Mouse (Mus musculus) limb, embryonic 11.5 days (tissue): ENCODE data around the gene Ppp2r5c. TPM values are rescaled to one million over a fixed set of nuclear protein-coding genes. Genes with fewer than 3 reads are reported as not detected.

Experiments
- ATAC-seq: fragments of 200-750 bp; cut with Nextera tagmentation; 2 replicates; pipeline ENCODE4 v1.8.0; 2017; ENCODE audit warnings: low read depth; ENCODE audit not compliant: insufficient number of reproducible peaks, low FRiP score, low TSS enrichment
- DNase-seq: peaks from one replicate; pipeline ENCODE4 v3.0.0-alpha.2; 2015; ENCODE audit warnings: low spot score
- H3K27ac ChIP-seq: fragments of 300-500 bp; sonication (generic); replicated peaks from 2 replicates; pipeline ENCODE4 v1.5.1; 2014; ENCODE audit warnings: low read depth, mild to moderate bottlenecking, low read length
- H3K27me3 ChIP-seq: fragments of 300-500 bp; sonication (generic); 2 replicates; pipeline ENCODE4 v1.6.1; 2014; ENCODE audit warnings: mild to moderate bottlenecking, low read length, mixed read lengths; ENCODE audit not compliant: control insufficient read depth, insufficient read depth
- H3K36me3 ChIP-seq: fragments of 300-500 bp; sonication (generic); 2 replicates; pipeline ENCODE4 v1.6.1; 2014; ENCODE audit warnings: mild to moderate bottlenecking, low read length, moderate library complexity, mixed read lengths; ENCODE audit not compliant: control insufficient read depth, insufficient read depth
- H3K4me1 ChIP-seq: fragments of 300-500 bp; sonication (generic); 2 replicates; pipeline ENCODE4 v1.6.1; 2014; ENCODE audit warnings: low read length, mixed read lengths; ENCODE audit not compliant: control insufficient read depth, insufficient read depth
- H3K4me2 ChIP-seq: fragments of 300-500 bp; sonication (generic); 2 replicates; pipeline ENCODE4 v1.6.1; 2014; ENCODE audit warnings: low read depth, mild to moderate bottlenecking, moderate library complexity; ENCODE audit not compliant: severe bottlenecking
- H3K4me3 ChIP-seq: fragments of 300-500 bp; sonication (generic); 2 replicates; pipeline ENCODE4 v1.5.1; 2014; ENCODE audit warnings: low read depth, low read length
- H3K9ac ChIP-seq: fragments of 300-500 bp; sonication (generic); 2 replicates; pipeline ENCODE4 v1.6.1; 2014; ENCODE audit warnings: mild to moderate bottlenecking, low read length
- H3K9me3 ChIP-seq: fragments of 300-500 bp; sonication (generic); 2 replicates; pipeline ENCODE4 v1.6.1; 2016; ENCODE audit warnings: low read length; ENCODE audit not compliant: control insufficient read depth
- WGBS: fragments of 180-500 bp; shearing (Covaris S2); extraction: QIAGEN DNeasy Blood & Tissue Kit; methylation state at CpG from one replicate; pipeline ENCODE4 v1.1.7; 2014; 5-methylcytosine and 5-hydroxymethylcytosine counted together
- polyA plus RNA-seq: library from polyadenylated mRNA; unstranded; fragments of >200 nt; fragmentation: Nextera tagmentation; extraction: Ambion mirVana; gene quantifications from 2 replicates; pipeline ENCODE4 v1.2.1, GENCODE M21; 2014

Gene Ppp2r5c
- polyA plus RNA-seq, 1 experiment from 2014 or later = 158 TPM

DNA sequence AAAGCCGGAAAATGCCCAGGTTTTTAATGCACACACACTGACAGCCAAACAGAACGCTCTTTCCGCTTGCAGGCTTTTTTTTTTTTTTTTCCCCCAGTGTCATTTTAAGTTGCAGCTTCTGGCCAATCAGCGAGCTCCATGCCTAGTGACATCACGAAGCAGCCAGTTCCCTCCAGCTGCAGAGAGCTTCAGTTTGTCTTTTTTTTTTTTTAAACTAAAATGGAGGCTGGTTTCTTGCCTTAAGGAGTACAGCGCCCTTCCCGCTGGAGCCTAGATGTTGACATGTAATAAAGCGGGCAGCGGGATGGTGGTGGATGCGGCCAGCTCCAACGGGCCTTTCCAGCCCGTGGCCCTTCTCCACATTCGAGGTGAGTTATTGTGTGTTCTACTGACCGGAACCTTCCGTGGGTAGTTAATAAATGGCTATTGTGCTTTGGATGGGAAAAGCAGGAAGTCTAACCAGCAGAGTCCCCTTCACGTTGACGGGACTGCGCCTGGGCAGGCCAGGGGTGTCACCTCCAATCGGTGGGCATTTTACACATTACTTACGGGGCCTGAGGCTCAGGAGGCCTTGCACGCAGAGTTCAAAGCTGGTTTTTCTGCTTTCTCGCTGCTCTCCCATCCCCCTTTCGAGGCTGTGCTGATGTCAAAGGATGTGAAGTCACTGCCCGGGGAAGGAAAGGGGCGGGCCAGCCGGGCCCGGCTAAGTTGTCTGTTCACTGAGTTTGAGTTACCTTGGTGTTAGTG is 38.8 kb downstream of the Ppp2r5c start:
- H3K36me3 ChIP-seq = peaks cover 2% of the 10 kb centered on the region; the same call in 1 of the 2 replicates
- WGBS = under 1% methylated on average over 27 of the region's 27 CpGs
- H3K27ac ChIP-seq = peak overlapping the region; percentile 94
- peak; percentile 86 for DNase-seq
- H3K4me2 ChIP-seq = peak overlapping the region; percentile 71
- peaks cover 9% of the 10 kb centered on the region for H3K4me1 ChIP-seq
- no peaks in the 10 kb centered on the region for H3K27me3 ChIP-seq
- peak overlapping the region; percentile 72 for H3K9ac ChIP-seq
- H3K9me3 ChIP-seq = no peaks in the 10 kb centered on the region
- ATAC-seq = peak; percentile 84
- H3K4me3 ChIP-seq = peak overlapping the region; percentile 62

DNA sequence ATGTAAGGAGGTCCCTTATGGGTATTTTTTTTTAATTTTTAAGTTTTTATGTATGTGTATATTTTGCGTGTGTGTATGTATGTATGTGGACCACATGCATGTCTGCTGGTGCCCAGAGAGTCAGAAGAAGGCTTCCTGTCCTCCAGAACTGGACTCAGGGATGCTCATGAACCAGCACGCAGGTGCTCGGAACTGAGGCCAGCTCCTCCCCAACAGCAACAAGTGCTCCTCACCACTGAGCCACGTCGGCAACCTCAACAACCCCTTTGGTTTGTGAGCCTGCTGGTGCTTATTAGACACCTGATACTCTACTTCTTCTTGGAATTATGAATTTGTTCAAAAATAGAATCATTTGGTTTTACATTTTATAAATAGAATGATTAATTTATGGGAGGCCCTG is 39.9 kb downstream of the Ppp2r5c start:
- Histone ChIP-seq H3K9me3 (no peaks in the 10 kb centered on the region), H3K4me1 (peaks cover 9% of the 10 kb centered on the region), H3K9ac (peak overlapping the region; percentile 72; the same call in 1 of the 2 replicates), H3K4me3 (peak overlapping the region; percentile 62), H3K4me2 (peak overlapping the region; percentile 71), H3K36me3 (peaks cover 2% of the 10 kb centered on the region; the same call in 1 of the 2 replicates), H3K27me3 (no peaks in the 10 kb centered on the region), H3K27ac (no peak overlapping the region)
- WGBS = 87% methylated on average over 5 of the region's 5 CpGs
- DNase-seq (no peak), ATAC-seq (no peak)

DNA sequence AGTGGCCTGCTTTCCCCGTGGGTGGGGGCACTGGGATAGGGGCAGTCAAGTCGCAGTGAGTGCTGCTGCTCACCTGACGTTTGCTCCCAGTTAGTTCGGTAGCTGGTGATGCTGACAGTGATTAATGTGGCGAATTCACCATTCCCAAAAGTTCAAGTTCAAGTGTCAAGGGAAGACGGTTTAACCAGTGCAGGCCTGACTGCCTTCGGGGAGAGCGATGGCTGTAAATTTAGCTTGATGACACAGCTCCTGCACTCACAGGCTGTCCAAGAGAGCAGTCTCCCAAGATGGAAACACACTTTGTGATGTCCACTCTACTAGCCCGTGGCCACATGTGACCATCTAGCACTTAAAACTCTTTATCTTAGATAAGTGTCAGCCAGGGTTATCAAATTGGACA is 41.1 kb downstream of the Ppp2r5c start:
- Histone ChIP-seq H3K4me3 (no peak overlapping the region), H3K4me2 (no peak overlapping the region), H3K4me1 (peaks cover 9% of the 10 kb centered on the region), H3K27ac (no peak overlapping the region), H3K36me3 (peaks cover 2% of the 10 kb centered on the region; the same call in 1 of the 2 replicates), H3K9ac (no peak overlapping the region), H3K27me3 (no peaks in the 10 kb centered on the region), H3K9me3 (no peaks in the 10 kb centered on the region)
- no peak for DNase-seq
- WGBS = 66% methylated on average over 9 of the region's 9 CpGs
- no peak for ATAC-seq

DNA sequence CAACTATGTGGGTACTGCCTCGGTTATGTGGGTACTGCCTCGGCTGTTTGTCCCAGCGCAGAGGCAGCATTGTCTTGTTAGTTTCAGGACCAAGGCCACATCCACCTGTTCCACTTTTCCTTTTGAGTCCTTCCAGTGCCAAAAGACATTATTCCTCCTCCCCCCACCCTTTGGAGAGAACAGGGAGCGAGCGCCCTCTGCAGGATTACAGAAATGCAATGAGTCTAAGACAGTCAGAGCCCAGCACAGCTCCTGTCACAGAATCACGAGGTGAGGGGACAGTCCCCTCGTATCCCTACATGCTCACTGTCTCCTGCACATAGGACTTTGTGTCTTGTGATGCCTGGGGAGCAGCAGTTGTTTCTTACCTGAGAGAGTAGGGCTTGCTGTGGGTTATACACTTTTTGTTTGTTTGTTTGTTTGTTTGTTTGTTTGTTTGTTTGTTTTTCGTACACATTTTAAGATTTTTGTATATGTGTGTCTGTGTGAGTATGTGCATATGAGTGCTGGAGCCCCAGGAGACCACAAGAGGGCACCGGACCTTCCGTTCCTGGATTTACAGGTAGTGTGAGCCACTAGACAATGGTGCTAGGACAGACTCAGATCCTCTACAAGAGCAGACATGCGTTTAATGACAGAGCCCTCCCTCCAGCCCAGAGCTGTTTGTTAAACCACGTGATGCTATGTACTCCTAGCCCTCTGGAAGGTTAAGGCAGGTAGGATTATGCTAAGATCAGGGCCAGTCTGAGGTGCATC is 43.2 kb downstream of the Ppp2r5c start:
- peaks cover 5% of the 10 kb centered on the region; the same call in 1 of the 2 replicates for H3K4me1 ChIP-seq

DNA sequence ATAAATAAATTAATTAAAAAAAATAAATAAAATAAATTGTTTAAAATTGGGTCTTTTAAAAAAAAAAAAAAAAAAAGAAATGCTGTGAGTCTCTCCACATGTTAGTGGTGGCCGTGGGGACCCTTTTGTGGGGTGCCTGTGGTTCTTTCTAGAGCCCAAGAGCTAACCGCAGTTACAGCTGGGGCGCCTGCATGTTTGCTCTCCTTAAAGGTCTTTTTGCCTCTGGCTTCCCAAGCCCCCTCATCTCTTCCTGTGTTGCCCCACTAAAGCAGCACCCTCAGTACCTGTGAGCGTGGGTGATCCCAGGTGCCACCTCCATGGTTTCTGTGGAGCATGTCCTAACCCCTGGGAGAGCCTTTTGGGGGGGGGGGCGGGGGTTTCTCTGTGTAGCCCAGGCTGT is 45.5 kb downstream of the Ppp2r5c start:
- DNase-seq (no peak), ATAC-seq (no peak)
- Histone ChIP-seq H3K27me3 (no peaks in the 10 kb centered on the region), H3K36me3 (peaks cover 2% of the 10 kb centered on the region; the same call in 1 of the 2 replicates), H3K4me1 (no peaks in the 10 kb centered on the region), H3K4me3 (no peak overlapping the region), H3K27ac (no peak overlapping the region), H3K9me3 (no peaks in the 10 kb centered on the region), H3K4me2 (no peak overlapping the region), H3K9ac (no peak overlapping the region)
- WGBS = 92% methylated on average over 5 of the region's 5 CpGs

More for the DNA sequence above, 43.2 kb downstream of the Ppp2r5c start:
- peaks cover 2% of the 10 kb centered on the region; the same call in 1 of the 2 replicates for H3K36me3 ChIP-seq
- H3K9me3 ChIP-seq = no peaks in the 10 kb centered on the region
- H3K4me3 ChIP-seq = no peak overlapping the region
- WGBS = 91% methylated on average over 12 of the region's 12 CpGs
- H3K27ac ChIP-seq = no peak overlapping the region
- no peaks in the 10 kb centered on the region for H3K27me3 ChIP-seq
- H3K4me2 ChIP-seq = no peak overlapping the region
- ATAC-seq (no peak), DNase-seq (no peak)
- no peak overlapping the region for H3K9ac ChIP-seq

DNA sequence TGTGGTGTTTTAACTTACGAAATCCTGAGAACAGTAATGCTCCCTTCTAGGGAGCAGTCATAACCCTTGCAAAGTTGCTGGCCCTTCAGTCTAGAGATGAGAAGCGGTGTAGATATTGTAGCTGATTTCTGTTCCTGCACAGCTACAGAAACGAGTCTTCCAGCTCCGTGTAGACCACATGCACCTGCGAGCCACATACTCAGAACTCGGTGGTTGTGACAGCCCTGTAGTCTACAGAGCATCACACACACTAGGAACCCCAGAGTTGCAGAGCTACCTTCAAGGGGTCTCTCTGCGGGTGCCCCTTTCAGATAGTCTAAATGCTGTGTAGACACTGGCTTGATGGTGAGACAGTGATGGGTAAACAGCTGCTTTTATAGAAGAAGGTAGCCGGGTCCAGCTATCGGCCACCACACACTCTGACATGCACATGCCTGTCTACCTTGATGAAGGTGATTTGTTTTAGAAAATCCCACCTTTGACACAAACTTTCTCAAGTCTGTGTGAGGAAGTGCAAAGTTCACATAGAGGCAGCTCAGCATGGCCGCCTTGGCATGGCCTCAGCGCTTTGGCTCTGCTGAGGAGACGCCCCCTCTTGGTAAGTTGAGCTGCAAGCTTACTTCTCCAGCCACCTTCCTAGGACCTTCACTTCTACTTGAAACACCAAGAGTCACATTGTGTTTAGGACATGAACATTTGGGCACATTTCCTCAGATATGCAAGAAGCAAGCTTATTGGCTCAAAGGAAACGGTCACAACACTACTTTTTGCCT is 46.9 kb downstream of the Ppp2r5c start:
- Histone ChIP-seq H3K4me3 (no peak overlapping the region), H3K4me1 (no peaks in the 10 kb centered on the region), H3K27me3 (no peaks in the 10 kb centered on the region), H3K4me2 (no peak overlapping the region), H3K9ac (no peak overlapping the region), H3K9me3 (no peaks in the 10 kb centered on the region), H3K27ac (no peak overlapping the region), H3K36me3 (peaks cover 2% of the 10 kb centered on the region; the same call in 1 of the 2 replicates)
- ATAC-seq = no peak
- no peak for DNase-seq
- 95% methylated on average over 13 of the region's 13 CpGs for WGBS

DNA sequence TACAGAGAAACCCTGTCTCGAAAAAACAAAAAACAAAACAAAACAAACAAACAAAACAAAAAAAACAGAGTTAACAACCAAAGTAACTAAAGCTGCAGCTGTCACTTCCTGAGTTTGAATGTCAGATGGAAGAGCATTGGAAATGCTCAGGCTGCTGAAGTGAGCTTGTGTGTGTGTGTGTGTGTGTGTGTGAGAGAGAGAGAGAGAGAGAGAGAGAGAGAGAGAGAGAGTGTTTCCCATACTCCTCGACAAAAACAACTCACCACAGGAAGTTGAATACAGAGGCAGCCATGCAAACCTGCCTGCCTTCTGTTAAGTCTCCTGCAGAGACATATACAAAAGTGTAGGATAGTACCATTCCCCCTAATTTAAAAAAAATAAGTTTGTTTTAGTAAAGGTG is 47.9 kb downstream of the Ppp2r5c start:
- H3K4me3 ChIP-seq = no peak overlapping the region
- no peaks in the 10 kb centered on the region for H3K4me1 ChIP-seq
- H3K27me3 ChIP-seq = no peaks in the 10 kb centered on the region
- DNase-seq (no peak), ATAC-seq (no peak)
- H3K4me2 ChIP-seq = no peak overlapping the region
- no peaks in the 10 kb centered on the region for H3K9me3 ChIP-seq
- WGBS = 79% methylated on average over 2 of the region's 2 CpGs
- H3K36me3 ChIP-seq = peaks cover 2% of the 10 kb centered on the region; the same call in 1 of the 2 replicates
- H3K27ac ChIP-seq = no peak overlapping the region
- H3K9ac ChIP-seq = no peak overlapping the region

DNA sequence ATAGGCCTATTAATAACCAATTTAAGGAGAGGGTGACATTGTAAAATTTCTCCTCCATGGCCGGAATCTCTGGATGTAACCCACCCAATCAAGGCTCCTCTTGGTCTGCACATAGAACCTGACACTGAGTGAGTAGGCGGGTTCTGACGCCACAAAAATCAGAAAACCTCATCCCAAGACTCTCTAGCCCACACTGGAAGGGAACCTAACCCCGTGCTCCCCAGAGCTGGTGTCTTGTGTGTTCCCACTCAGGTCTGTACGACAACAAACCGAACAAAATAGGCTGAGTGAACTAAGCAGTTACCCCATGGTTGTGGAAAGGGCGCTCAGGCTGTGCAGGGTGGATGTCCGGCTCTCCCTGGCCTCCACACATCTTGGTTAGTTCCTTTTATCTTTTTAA is 48.3 kb downstream of the Ppp2r5c start:
- WGBS = 96% methylated on average over 8 of the region's 8 CpGs
- H3K9me3 ChIP-seq = no peaks in the 10 kb centered on the region
- H3K36me3 ChIP-seq = no peaks in the 10 kb centered on the region
- H3K27me3 ChIP-seq = no peaks in the 10 kb centered on the region
- H3K4me3 ChIP-seq = no peak overlapping the region
- no peak for ATAC-seq
- no peak overlapping the region for H3K9ac ChIP-seq
- no peaks in the 10 kb centered on the region for H3K4me1 ChIP-seq
- H3K4me2 ChIP-seq = no peak overlapping the region
- no peak for DNase-seq
- H3K27ac ChIP-seq = no peak overlapping the region
